Mouse (Mus musculus) neural tube, embryonic 15.5 days (tissue): Measurements from ENCODE around the gene Mttp. TPM values are rescaled to one million over a fixed set of nuclear protein-coding genes. Genes with fewer than 3 reads are reported as not detected.

Experiments used
- ATAC-seq: fragments of 200-750 bp; cut with Nextera tagmentation; 2 replicates; pipeline ENCODE4 v1.8.0; 2017; ENCODE audit warnings: mild to moderate bottlenecking, moderate TSS enrichment, moderate library complexity; ENCODE audit not compliant: low FRiP score
- H3K27ac ChIP-seq: fragments of 300-500 bp; sonication (generic); replicated peaks from 2 replicates; pipeline ENCODE4 v1.5.1; 2015; ENCODE audit warnings: mild to moderate bottlenecking, inconsistent platforms
- H3K27me3 ChIP-seq: fragments of 300-500 bp; sonication (generic); replicated peaks from 2 replicates; pipeline ENCODE4 v1.6.1; 2015; ENCODE audit warnings: inconsistent platforms
- H3K36me3 ChIP-seq: fragments of 300-500 bp; sonication (generic); 2 replicates; pipeline ENCODE4 v1.6.1; 2015; ENCODE audit warnings: inconsistent platforms
- H3K4me1 ChIP-seq: fragments of 300-500 bp; sonication (generic); 2 replicates; pipeline ENCODE4 v1.6.1; 2015; ENCODE audit warnings: inconsistent platforms
- H3K4me2 ChIP-seq: fragments of 300-500 bp; sonication (generic); 2 replicates; pipeline ENCODE4 v1.6.1; 2015; ENCODE audit warnings: inconsistent platforms, mild to moderate bottlenecking, moderate library complexity
- H3K4me3 ChIP-seq: fragments of 300-500 bp; sonication (generic); replicated peaks from 2 replicates; pipeline ENCODE4 v1.5.1; 2015; ENCODE audit warnings: mild to moderate bottlenecking, inconsistent platforms
- H3K9ac ChIP-seq: fragments of 300-500 bp; sonication (generic); replicated peaks from 2 replicates; pipeline ENCODE4 v1.6.1; 2015; ENCODE audit warnings: mild to moderate bottlenecking, inconsistent platforms
- H3K9me3 ChIP-seq: fragments of 300-500 bp; sonication (generic); replicated peaks from 2 replicates; pipeline ENCODE4 v1.6.1; 2016; ENCODE audit warnings: inconsistent platforms
- WGBS: fragments of 180-500 bp; shearing (Covaris S2); methylation state at CpG from one replicate; pipeline ENCODE4 v1.1.7; 2015; ENCODE audit warnings: mixed read lengths; 5-methylcytosine and 5-hydroxymethylcytosine counted together
- polyA plus RNA-seq: library from polyadenylated mRNA; unstranded; fragments of >200 nt; fragmentation: Nextera tagmentation; extraction: Ambion mirVana; gene quantifications from 2 replicates; pipeline ENCODE4 v1.2.1, GENCODE M21; 2015

The Mttp gene
- polyA plus RNA-seq, 1 experiment from 2014 or later: 8.5 TPM

- ATAC-seq: no peak
- no peaks in the 10 kb centered on the region for H3K36me3 ChIP-seq
- H3K27ac ChIP-seq: no peak overlapping the region
- no peak overlapping the region for H3K4me3 ChIP-seq
- no peak overlapping the region for H3K4me2 ChIP-seq
- 0 out of 2 replicates have a peak, but pooled peaks cover 2% of the 10 kb centered on the region for H3K4me1 ChIP-seq
- no peaks in the 10 kb centered on the region for H3K27me3 ChIP-seq
- WGBS: 77% methylated on average over 11 of the region's 11 CpGs
- no peak overlapping the region for H3K9ac ChIP-seq
- H3K9me3 ChIP-seq: no peaks in the 10 kb centered on the region
These were observed 67.1 kb downstream of the Mttp start for GRCm38 (mm10) chr3:138077476-138078340.

GRCm38 (mm10) chr3:138075209-138075608 is 69.6 kb downstream of the Mttp start:
- H3K4me1 ChIP-seq: 0 out of 2 replicates have a peak, but pooled peaks cover 2% of the 10 kb centered on the region
- WGBS: 42% methylated on average over 8 of the region's 8 CpGs

GRCm38 (mm10) chr3:138074214-138074613 is 70.6 kb downstream of the Mttp start:
- Histone ChIP-seq H3K27me3 (no peaks in the 10 kb centered on the region), H3K9ac (no peak overlapping the region), H3K4me2 (no peak overlapping the region), H3K4me3 (no peak overlapping the region), H3K27ac (no peak overlapping the region), H3K4me1 (0 out of 2 replicates have a peak, but pooled peaks cover 2% of the 10 kb centered on the region), H3K36me3 (no peaks in the 10 kb centered on the region), H3K9me3 (no peaks in the 10 kb centered on the region)
- WGBS: 100% methylated on average over 1 of the region's 1 CpGs
- no peak for ATAC-seq

More at GRCm38 (mm10) chr3:138075209-138075608, 69.6 kb downstream of the Mttp start:
- no peaks in the 10 kb centered on the region for H3K36me3 ChIP-seq
- H3K9me3 ChIP-seq: no peaks in the 10 kb centered on the region
- H3K9ac ChIP-seq: no peak overlapping the region
- peak; percentile 85 for ATAC-seq
- no peak overlapping the region for H3K27ac ChIP-seq
- H3K4me3 ChIP-seq: no peak overlapping the region
- no peak overlapping the region for H3K4me2 ChIP-seq
- no peaks in the 10 kb centered on the region for H3K27me3 ChIP-seq

GRCm38 (mm10) chr3:138071476-138072073 is 73.2 kb downstream of the Mttp start:
- Histone ChIP-seq H3K27me3 (no peaks in the 10 kb centered on the region), H3K36me3 (no peaks in the 10 kb centered on the region), H3K4me3 (no peak overlapping the region), H3K27ac (no peak overlapping the region), H3K4me2 (no peak overlapping the region), H3K9ac (no peak overlapping the region), H3K4me1 (peaks cover 3% of the 10 kb centered on the region; the same call in 1 of the 2 replicates), H3K9me3 (no peaks in the 10 kb centered on the region)
- WGBS: 89% methylated on average over 10 of the region's 10 CpGs
- no peak for ATAC-seq

- Histone ChIP-seq H3K9ac (no peak overlapping the region), H3K4me1 (peaks cover 9% of the 10 kb centered on the region), H3K4me2 (no peak overlapping the region), H3K36me3 (no peaks in the 10 kb centered on the region), H3K4me3 (no peak overlapping the region), H3K27ac (no peak overlapping the region), H3K27me3 (no peaks in the 10 kb centered on the region), H3K9me3 (no peaks in the 10 kb centered on the region)
- ATAC-seq: no peak
- WGBS: 0% methylated on average over 1 of the region's 1 CpGs
These were observed 73.8 kb downstream of the Mttp start for GRCm38 (mm10) chr3:138071004-138071403.

GRCm38 (mm10) chr3:138069756-138070511 is 74.8 kb downstream of the Mttp start:
- H3K27ac ChIP-seq: no peak overlapping the region
- no peak overlapping the region for H3K9ac ChIP-seq
- no peaks in the 10 kb centered on the region for H3K36me3 ChIP-seq
- H3K4me2 ChIP-seq: no peak overlapping the region
- 75% methylated on average over 18 of the region's 18 CpGs for WGBS
- no peaks in the 10 kb centered on the region for H3K27me3 ChIP-seq
- ATAC-seq: no peak
- H3K9me3 ChIP-seq: no peaks in the 10 kb centered on the region
- H3K4me3 ChIP-seq: no peak overlapping the region
- H3K4me1 ChIP-seq: peaks cover 10% of the 10 kb centered on the region

GRCm38 (mm10) chr3:138068103-138068502 is 76.7 kb downstream of the Mttp start:
- Histone ChIP-seq H3K4me2 (no peak overlapping the region), H3K27ac (no peak overlapping the region), H3K4me1 (peaks cover 19% of the 10 kb centered on the region), H3K9me3 (no peaks in the 10 kb centered on the region), H3K4me3 (no peak overlapping the region), H3K36me3 (no peaks in the 10 kb centered on the region), H3K9ac (no peak overlapping the region), H3K27me3 (no peaks in the 10 kb centered on the region)
- WGBS: 95% methylated on average over 12 of the region's 12 CpGs
- ATAC-seq: no peak

GRCm38 (mm10) chr3:138067288-138067687 is 77.5 kb downstream of the Mttp start, which contains the start of gene Gm5105:
Gene Gm5105 (minus strand): TSS chr3:138067388.
- H3K36me3 ChIP-seq: no peaks in the 10 kb centered on the region
- no peak within 1 kb of the TSS for H3K9ac ChIP-seq
- no peak for ATAC-seq
- no peak within 1 kb of the TSS for H3K27ac ChIP-seq
- H3K4me3 ChIP-seq: no peak within 1 kb of the TSS
- no peaks in the 10 kb centered on the region for H3K9me3 ChIP-seq
- H3K27me3 ChIP-seq: no peaks in the 10 kb centered on the region
- H3K4me2 ChIP-seq: no peak within 1 kb of the TSS
- 94% methylated on average over 12 of the region's 12 CpGs for WGBS
- H3K4me1 ChIP-seq: peaks cover 19% of the 10 kb centered on the region

- no peak overlapping the region for H3K4me2 ChIP-seq
- no peak overlapping the region for H3K27ac ChIP-seq
- H3K4me1 ChIP-seq: peaks cover 19% of the 10 kb centered on the region
- no peaks in the 10 kb centered on the region for H3K27me3 ChIP-seq
- H3K4me3 ChIP-seq: no peak overlapping the region
- no peak overlapping the region for H3K9ac ChIP-seq
- 54% methylated on average over 20 of the region's 20 CpGs for WGBS
- no peaks in the 10 kb centered on the region for H3K36me3 ChIP-seq
- no peaks in the 10 kb centered on the region for H3K9me3 ChIP-seq
- no peak for ATAC-seq
These were observed 78.4 kb downstream of the Mttp start for GRCm38 (mm10) chr3:138066348-138066856.

GRCm38 (mm10) chr3:138065930-138066329 is 78.8 kb downstream of the Mttp start:
- no peaks in the 10 kb centered on the region for H3K36me3 ChIP-seq
- H3K4me2 ChIP-seq: no peak overlapping the region
- H3K9ac ChIP-seq: no peak overlapping the region
- WGBS: 85% methylated on average over 16 of the region's 16 CpGs
- no peaks in the 10 kb centered on the region for H3K27me3 ChIP-seq
- no peak for ATAC-seq
- no peak overlapping the region for H3K27ac ChIP-seq
- no peaks in the 10 kb centered on the region for H3K9me3 ChIP-seq
- no peak overlapping the region for H3K4me3 ChIP-seq
- H3K4me1 ChIP-seq: peaks cover 19% of the 10 kb centered on the region
